Mouse (Mus musculus) kidney, adult 2 months (tissue): ENCODE measurements around the gene Erp27. TPM values are rescaled to one million over a fixed set of nuclear protein-coding genes. Genes with fewer than 3 reads are reported as not detected.

Experiments
- DNase-seq: peaks from one replicate; pipeline ENCODE4 v3.0.0; 2021
- H3K27ac ChIP-seq: fragments of 200-500 bp; 2 replicates; pipeline ENCODE4 v1.5.1; 2012; ENCODE audit warnings: low read depth, low read length, control low read depth, inconsistent platforms; ENCODE audit not compliant: insufficient read depth
- H3K27me3 ChIP-seq: fragments of 200-500 bp; replicated peaks from 2 replicates; pipeline ENCODE4 v1.6.1; 2012; ENCODE audit warnings: mild to moderate bottlenecking, moderate library complexity, low read length, inconsistent platforms; ENCODE audit not compliant: control insufficient read depth, insufficient read depth
- H3K36me3 ChIP-seq: fragments of 200-500 bp; 2 replicates; pipeline ENCODE4 v1.6.1; 2012; ENCODE audit warnings: mild to moderate bottlenecking, moderate library complexity, low read length, inconsistent platforms; ENCODE audit not compliant: control insufficient read depth, insufficient read depth
- H3K4me1 ChIP-seq: fragments of 200-500 bp; 2 replicates; pipeline ENCODE4 v1.6.1; 2011; ENCODE audit warnings: low read length; ENCODE audit not compliant: control insufficient read depth, insufficient read depth
- H3K4me3 ChIP-seq: fragments of 200-500 bp; 2 replicates; pipeline ENCODE4 v1.5.1; 2011; ENCODE audit warnings: mild to moderate bottlenecking, low read depth, low read length, control low read depth; ENCODE audit not compliant: insufficient read depth
- CTCF ChIP-seq: fragments of 200-500 bp; conservative IDR thresholded peaks from 2 replicates; pipeline ENCODE4 v1.5.1; 2011; ENCODE audit warnings: low read depth, mild to moderate bottlenecking, control low read depth, low read length, moderate library complexity, mixed read lengths; ENCODE audit not compliant: insufficient read depth, insufficient read length
- POLR2A ChIP-seq: fragments of 200-500 bp; IDR thresholded peaks from one replicate; pipeline ENCODE4 v1.6.1; 2011; ENCODE audit warnings: low read depth, low read length, control low read depth
- WGBS: fragments of 180-500 bp; shearing (Covaris S2); methylation state at CpG from one replicate; pipeline ENCODE4 v1.1.7; 2018; 5-methylcytosine and 5-hydroxymethylcytosine counted together
- polyA plus RNA-seq: library from polyadenylated mRNA; depleted of rRNA; stranded (reverse); fragments of >200 nt; gene quantifications from 2 replicates; pipeline ENCODE4 v1.2.3, GENCODE M21; 2012

Erp27 gene
- polyA plus RNA-seq, 1 experiment, result not detected

GRCm38 (mm10) chr6:136915721-136916395, 6.1 kb downstream of the Erp27 start:
- 55% methylated on average over 8 of the region's 8 CpGs for WGBS
- Histone ChIP-seq H3K27ac (peak overlapping the region; percentile 82), H3K4me1 (peaks cover 23% of the 10 kb centered on the region), H3K36me3 (no peaks in the 10 kb centered on the region), H3K4me3 (no peak overlapping the region), H3K27me3 (no peaks in the 10 kb centered on the region)
- TF ChIP-seq POLR2A, result no peak
- TF ChIP-seq CTCF, result no peak
- DNase-seq, result peak; percentile 78

DNA sequence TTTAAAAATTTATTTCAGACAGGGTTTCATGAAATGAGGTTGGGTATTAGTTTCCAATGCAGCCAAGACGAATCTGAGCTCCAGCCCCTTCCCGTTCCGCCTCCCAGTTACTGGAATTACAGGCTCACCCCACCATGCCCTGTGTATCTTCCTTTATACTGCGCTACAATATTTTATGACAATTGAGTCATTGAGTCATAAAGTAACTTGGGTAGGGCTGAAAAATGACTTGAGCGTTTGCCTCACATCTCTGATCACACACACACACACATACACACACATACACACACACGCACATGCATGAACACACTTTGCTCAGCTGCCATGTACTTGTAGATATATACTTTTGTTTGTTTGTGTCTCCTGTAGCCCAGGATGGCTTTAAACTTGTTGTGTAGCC, 7.7 kb downstream of the Erp27 start:
- 93% methylated on average over 6 of the region's 6 CpGs for WGBS
- Histone ChIP-seq H3K4me3 (no peak overlapping the region), H3K27ac (no peak overlapping the region), H3K4me1 (peaks cover 23% of the 10 kb centered on the region), H3K27me3 (no peaks in the 10 kb centered on the region), H3K36me3 (no peaks in the 10 kb centered on the region)
- TF ChIP-seq POLR2A (no peak), CTCF (no peak)
- no peak for DNase-seq

GRCm38 (mm10) chr6:136913384-136914126, 8.4 kb downstream of the Erp27 start:
- no peak overlapping the region; the same call in 1 of the 2 replicates for H3K4me3 ChIP-seq
- DNase-seq, result peak; percentile 84
- WGBS, result 11% methylated on average over 18 of the region's 18 CpGs
- TF ChIP-seq POLR2A (no peak), CTCF (no peak)
- H3K4me1 ChIP-seq, result peaks cover 23% of the 10 kb centered on the region
- H3K27ac ChIP-seq, result peak overlapping the region; percentile 54
- no peaks in the 10 kb centered on the region for H3K27me3 ChIP-seq
- no peaks in the 10 kb centered on the region for H3K36me3 ChIP-seq

GRCm38 (mm10) chr6:136912751-136913265, 9.2 kb downstream of the Erp27 start:
- Histone ChIP-seq H3K36me3 (no peaks in the 10 kb centered on the region), H3K27ac (no peak overlapping the region), H3K4me3 (no peak overlapping the region), H3K27me3 (no peaks in the 10 kb centered on the region), H3K4me1 (peaks cover 23% of the 10 kb centered on the region)
- no peak for DNase-seq
- WGBS, result 90% methylated on average over 1 of the region's 2 CpGs
- no peak for TF ChIP-seq CTCF
- no peak for TF ChIP-seq POLR2A

GRCm38 (mm10) chr6:136910247-136910890, 11.6 kb downstream of the Erp27 start:
- H3K4me1 ChIP-seq, result peaks cover 18% of the 10 kb centered on the region
- H3K4me3 ChIP-seq, result no peak overlapping the region
- H3K27me3 ChIP-seq, result no peaks in the 10 kb centered on the region
- 62% methylated on average over 9 of the region's 9 CpGs for WGBS
- no peak for TF ChIP-seq CTCF
- no peak for TF ChIP-seq POLR2A
- H3K27ac ChIP-seq, result 0 out of 2 replicates have a peak overlapping the region, but pooled peaks have one; percentile 26
- no peaks in the 10 kb centered on the region for H3K36me3 ChIP-seq
- DNase-seq, result peak; percentile 26

DNA sequence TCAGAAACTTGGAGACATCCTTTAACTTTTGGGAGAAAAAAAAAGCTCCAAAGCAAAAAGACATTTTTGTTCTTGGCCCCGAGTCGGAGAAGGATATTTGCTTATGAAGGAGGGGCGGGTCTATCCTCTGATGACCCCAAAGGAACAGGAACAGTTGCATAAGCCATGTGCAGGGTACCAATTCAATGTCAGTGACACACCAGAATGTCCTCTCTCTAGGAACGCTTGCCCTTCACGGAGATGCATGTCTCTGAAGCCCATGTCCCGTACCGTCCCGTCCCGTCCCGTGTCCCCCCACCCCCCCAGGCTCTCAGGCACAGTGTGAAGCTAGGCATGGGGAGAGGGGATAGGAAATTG, 15.1 kb downstream of the Erp27 start:
- WGBS, result 68% methylated on average over 10 of the region's 10 CpGs
- H3K27me3 ChIP-seq, result no peaks in the 10 kb centered on the region
- H3K27ac ChIP-seq, result peak overlapping the region; percentile 73
- H3K4me3 ChIP-seq, result no peak overlapping the region
- H3K36me3 ChIP-seq, result no peaks in the 10 kb centered on the region
- H3K4me1 ChIP-seq, result 0 out of 2 replicates have a peak, but pooled peaks cover 5% of the 10 kb centered on the region
- no peak for TF ChIP-seq POLR2A
- no peak for TF ChIP-seq CTCF
- DNase-seq, result peak; percentile 59
